Mouse (Mus musculus): Measurements from ENCODE around the gene 1110017D15Rik. TPM values are rescaled to one million over a fixed set of nuclear protein-coding genes. Genes with fewer than 3 reads are reported as not detected.
"Not testable (repeated sequence)": the region's sequence is repeated elsewhere in the genome, so short reads cannot be mapped to it uniquely, and the experiment has no call there.

1110017D15Rik gene
- total RNA-seq, 2 experiments from 2014 or later = 3.1 to 6.5 TPM

DNA sequence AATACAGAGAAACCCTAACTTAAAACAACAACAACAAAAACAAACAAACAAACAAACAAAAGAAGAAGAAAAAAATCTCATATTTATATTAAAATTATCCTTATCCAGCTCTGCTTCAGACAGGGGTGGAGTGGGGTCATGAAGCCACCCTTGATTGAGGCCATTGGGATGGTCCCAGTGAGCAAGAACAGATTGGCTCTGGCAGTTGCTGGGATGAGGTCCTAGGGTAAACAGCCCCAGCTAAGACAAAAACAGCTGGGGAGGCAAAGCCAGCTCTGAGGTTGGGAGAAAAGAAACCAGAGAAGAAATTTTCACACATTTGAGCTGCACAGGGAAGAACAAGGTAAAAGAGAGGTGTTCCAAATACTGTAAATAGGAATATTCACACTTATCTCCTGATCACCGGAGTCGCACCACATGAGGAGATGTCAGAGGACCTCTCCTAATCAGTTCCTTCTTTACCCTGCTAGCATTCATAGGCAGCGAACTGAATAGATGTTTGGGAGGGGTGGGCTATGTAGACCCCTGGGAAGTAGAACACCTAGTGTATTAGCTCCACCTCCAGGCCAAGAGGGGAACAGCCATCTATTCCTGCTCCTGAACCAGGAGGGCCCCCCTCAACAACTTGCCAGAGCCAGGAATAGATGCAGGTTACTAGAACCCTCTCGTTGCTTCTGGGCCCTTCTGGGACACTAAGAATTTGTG lies 38.2 kb downstream of the 1110017D15Rik start:
- DNase-seq = no peak

DNA sequence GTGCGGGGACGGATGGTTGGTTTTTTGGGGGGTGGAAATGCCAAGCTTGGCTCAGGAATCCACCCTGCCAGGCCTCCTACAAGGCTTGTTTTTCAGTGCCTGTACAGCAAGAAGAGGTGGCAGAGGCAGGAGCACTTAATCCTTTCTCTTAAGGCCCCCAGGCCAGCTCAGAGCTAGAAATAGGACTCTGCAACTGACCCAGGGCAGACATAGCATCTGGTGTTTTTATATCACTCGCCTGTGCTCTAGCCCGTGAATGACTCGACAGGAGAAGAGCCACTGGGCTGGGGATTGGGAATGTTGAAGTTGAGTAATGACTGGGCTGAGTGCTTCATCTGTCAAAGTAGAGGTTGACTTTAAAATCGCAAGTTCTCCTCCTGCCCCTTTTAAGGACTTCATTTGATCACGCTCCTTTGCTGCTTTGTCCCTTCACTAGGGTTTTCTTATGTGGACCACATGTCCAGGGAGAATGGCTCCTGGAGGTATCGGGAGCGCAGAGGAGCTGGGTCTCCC lies 39.4 kb downstream of the 1110017D15Rik start:
- DNase-seq = no peak

DNA sequence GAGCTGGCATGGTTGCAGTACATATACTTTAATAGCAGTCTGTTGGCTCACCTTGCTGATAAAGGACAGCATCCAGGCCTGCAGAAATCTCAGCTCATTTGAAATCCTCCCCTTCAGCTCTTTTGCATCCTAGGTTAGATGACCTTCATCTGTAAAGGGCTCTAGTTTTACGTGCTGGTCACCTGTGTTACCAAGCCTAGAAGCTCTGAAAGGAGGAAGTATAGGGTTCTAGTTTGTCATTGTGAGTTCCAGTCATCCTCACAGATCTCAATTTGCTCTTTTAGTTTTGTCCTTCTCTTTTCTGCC lies 45.8 kb downstream of the 1110017D15Rik start:
- no peak for DNase-seq

DNA sequence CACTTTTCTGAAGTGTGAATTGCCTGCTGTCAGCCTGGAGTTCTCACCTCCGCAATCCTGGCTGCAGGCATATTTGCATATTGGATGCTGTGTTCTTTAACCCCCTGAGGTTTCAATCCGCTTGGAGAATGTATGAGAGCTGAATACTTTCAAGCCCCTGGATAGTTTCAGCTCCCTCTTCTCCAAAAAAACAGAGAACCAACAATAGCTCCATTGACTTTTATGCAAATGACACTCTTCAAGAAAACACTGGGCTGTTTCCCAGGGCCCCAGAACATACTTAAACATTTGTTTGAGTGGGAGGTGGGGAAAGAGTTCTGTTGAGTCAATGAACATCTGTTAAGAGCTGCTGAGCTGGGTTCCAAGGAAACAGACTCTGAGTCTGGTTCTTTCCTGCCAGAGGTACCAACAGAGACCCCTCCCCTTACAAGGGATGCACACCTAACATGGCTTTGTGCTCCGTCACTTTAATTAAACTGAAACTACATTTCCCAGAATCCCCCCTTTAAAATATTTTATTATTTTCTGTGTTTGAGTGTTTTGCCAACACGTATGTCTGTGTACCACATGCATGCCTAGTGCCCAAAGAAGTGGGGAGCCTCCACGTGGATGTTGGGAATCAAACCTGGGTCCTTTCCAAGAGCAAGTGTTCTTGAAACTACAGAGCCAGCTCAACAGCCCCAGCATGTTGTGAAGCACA lies 46.3 kb downstream of the 1110017D15Rik start:
- peak; percentile 42 to 47 for DNase-seq

DNA sequence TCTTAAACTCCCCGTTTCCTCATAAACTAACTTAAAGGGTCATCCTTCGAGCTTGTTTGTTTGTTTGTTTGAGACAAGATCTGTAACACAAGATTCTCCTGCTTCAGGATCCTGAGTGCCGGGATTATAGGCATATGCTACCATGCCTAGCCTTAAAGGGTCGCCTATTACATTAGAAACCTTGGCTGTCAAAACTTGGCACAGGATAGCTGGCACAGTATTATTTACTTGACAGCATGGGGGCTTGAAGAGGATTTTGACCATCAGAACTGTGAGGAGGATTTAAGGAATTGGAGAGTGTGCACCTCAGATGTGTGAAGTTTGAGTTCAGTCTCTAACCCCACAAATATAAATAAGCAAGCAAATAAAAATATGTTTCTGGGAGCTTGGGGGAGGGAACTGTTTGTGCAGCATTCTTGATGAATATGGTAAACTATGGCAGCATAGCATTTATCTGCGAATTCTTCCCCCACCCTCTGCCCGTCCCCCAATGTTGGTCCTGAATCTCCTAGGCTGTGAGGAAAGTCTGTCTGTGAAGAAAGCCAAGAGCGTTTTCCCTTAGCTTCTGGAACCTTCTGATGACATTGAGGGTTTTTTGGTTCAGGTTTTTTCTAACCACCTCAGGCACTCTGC lies 47.0 kb downstream of the 1110017D15Rik start:
- DNase-seq = no peak

DNA sequence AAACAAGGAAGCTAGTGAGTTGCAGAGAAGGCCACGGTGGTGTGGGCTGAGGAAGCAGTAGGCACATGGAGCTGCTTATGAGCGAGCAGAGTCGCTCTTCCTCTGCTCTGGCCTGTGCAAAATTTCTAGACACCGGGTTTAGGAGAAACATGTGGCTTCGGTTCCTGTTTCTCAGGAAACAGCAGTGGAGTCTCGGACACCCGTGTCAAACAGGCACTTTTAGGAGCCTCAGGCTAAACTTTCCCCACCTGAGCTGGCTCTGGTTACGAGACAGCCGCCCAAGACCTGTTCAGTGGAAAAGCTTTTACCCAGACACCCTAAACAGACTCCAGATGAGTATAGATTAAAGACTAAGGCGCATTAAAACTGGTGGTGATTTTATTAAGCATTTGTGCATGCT lies 47.9 kb downstream of the 1110017D15Rik start:
- DNase-seq = no peak

DNA sequence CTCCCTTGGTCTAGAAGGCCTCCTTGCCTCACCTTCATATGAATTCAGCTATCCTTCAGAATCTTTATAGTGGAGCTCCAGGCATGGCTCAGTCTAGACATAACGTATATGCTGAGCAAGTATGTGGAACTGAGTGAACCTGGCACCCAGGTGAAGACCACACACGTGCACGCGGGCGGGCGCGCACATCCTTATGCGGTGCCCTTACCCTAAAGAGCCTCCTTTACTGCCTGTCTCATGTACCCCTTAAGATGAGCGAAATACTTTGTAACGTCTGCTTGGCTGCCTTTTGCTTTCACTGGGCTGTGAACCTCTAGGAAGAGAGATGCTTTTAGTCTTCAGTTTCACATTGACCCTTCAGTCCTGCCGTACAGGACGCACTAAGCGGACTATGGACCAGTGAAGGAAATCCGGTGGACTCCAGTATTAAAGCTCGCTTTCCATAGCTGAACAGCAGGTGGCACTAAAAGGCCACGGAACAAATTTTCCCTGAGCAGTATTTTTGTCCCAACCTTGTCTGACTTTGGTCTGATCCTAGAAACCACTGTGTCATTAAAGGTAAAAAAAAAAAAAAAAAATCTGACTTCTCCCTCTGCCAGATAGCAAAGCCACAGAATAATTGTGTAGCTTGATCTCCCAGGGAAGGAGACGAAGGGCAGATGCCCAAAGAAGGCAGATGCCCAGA lies 48.6 kb downstream of the 1110017D15Rik start:
- peak; percentile 29 to 65 for DNase-seq

DNA sequence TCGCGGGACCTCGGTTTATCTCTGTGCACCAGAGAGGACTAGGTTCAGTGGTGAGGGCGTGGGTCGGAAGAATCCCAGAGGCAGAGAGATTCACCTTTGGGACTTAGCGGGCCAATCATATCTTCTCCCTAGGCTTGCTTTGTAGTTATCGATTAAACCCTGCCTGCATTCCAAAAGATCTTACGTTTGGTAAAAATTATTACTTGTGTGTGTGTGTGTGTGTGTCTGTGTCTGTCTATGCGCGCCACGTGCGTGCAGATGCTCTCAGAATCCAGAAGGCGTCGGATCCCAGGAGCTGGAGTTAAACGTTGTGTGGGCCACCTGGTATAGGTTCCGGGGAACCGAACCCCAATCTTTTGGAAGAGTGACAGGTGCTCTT lies 51.9 kb downstream of the 1110017D15Rik start:
- DNase-seq = no peak

DNA sequence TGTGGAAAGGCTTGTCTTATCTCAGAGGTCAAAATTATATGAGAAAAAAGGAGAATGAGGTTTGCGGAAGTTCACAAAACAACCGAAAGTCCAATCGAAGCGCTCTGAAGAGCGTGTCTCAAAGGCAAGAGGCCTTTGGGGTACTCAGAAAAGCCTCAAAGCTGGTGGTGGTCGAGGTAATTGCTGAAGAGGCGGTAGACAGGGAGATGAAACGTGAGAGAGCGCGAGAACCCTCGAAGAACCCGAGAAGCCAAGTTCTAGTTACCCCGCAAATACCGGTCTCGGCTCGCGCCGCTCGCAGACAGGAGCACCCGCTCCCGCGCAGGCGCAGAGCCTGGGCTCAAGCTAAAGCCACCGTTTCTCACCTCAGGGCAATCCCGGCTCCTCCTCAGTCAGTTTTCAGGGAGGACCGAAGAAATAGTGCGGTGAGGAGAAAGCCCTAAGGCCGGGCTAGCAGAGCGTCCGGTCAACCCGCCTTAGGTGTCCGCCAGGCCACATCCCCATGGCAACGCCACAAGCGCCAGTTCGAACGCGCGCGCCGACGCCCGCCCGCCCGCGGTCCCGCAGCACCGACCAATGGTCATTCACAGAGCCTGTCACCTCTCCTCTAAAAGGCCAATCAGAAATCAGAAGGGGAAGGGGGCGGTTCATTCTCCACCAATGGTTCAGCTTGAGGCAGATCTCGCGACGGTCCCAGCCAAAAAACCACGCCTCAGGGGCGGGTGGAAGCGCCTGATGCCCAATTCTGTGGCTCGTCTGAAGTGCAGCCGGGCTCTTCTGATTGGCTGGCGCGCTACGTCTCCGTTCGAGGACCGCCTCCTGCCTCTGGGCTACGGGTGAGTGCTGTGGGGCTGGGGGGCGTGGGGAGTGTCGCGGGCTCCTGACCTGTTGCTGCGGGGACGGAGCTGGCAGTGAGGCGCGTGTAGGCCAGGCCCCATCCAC lies 52.5 kb downstream of the 1110017D15Rik start, which contains the start of the genes Kif24 and Nudt2:
Gene Kif24, minus strand, starts transcription at position 543 of the 942 bp plus-strand sequence.
Gene Nudt2, plus strand, starts transcription at position 807 of the 942 bp plus-strand sequence.
- DNase-seq = peak; percentile 97 to 98

DNA sequence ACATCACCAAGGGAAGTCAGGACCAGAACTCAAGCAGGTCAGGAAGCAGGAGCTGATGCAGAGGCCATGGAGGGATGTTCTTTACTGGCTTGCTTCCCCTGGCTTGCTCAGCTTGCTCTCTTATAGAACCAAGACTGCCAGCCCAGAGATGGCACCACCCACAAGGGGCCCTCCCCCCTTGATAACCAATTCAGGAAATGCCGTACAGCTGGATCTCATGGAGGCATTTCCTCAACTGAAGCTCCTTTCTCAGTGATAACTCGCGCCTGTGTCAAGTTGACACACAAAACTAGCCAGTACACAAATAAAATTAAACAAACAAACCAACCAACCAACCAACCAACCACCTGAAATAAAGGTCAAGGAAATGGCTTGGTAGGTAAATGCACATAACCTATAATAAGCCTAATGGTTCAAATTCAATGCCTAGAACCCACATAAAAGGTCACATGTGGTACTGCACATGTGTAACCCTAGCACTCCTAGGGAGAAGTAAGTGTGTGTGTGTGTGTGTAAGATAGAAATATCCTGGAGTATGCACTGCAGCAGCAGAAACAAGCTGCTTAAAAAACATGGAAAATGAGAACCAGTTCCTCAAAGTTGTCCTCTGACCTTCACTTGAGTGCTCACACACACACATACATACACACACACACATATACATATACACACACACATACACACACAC lies 53.9 kb downstream of the 1110017D15Rik start:
- DNase-seq = not testable (repeated sequence)

DNA sequence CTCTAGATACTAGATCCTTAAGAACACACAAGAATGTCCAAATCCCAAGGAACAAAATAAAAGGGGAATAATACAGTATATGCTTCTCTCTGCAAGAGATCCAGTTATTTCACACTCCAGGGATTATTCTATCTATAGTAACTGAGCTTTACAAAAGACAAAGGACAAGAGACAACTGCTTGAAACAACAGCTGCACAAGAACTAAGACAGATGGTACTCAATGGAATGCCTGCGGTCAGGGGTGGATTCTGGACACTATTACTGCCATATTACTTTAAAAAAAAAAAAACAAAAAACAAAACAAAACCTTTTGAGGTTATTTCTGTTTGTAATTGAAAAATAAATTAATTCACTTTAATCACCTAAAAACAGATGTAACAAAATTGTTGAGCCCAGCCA lies 56.4 kb downstream of the 1110017D15Rik start:
- no peak for DNase-seq

Other genes starting within 250 kb of the 1110017D15Rik start
- gene Ubap2, start 242.2 kb downstream of the 1110017D15Rik start, total RNA-seq (2021) = 10 to 100 TPM; 41.7 to 47.6 TPM
- 10 to 100 TPM; 46.7 to 47.2 TPM for gene Dcaf12, start 202.4 kb downstream of the 1110017D15Rik start, total RNA-seq (2021)
- 10 to 100 TPM; 40.7 to 42.0 TPM for gene Ubap1, start 168.3 kb downstream of the 1110017D15Rik start, total RNA-seq (2021)
- gene Kif24, start 52.4 kb downstream of the 1110017D15Rik start, total RNA-seq (2021) = 1 to 10 TPM in 1 of 2 experiments, under 1 TPM in 1; 0.62 to 1.4 TPM
- gene Nudt2, start 52.2 kb downstream of the 1110017D15Rik start, total RNA-seq (2021) = 10 to 100 TPM; 25.6 to 27.9 TPM
- 10 to 100 TPM; 29.9 to 32.4 TPM for gene AI464131, start 14.3 kb downstream of the 1110017D15Rik start, total RNA-seq (2021)
- 100 to 1,000 TPM; 151 to 152 TPM for gene Fam219a, start 52.2 kb upstream of the 1110017D15Rik start, total RNA-seq (2021)
- 10 to 100 TPM in 1 of 2 experiments, 1 to 10 TPM in 1; 8.2 to 10.1 TPM for gene Dnaic1, start 52.4 kb upstream of the 1110017D15Rik start, total RNA-seq (2021)
- 10 to 100 TPM; 60.2 to 64.3 TPM for gene Enho, start 123.0 kb upstream of the 1110017D15Rik start, total RNA-seq (2021)
- gene Cntfr, start 179.8 kb upstream of the 1110017D15Rik start, total RNA-seq (2021) = 10 to 100 TPM; 90.8 to 97.6 TPM
- 10 to 100 TPM; 37.0 to 38.0 TPM for gene Il11ra1, start 182.7 kb upstream of the 1110017D15Rik start, total RNA-seq (2021)
- 10 to 100 TPM; 30.0 to 33.1 TPM for gene Rpp25l, start 196.2 kb upstream of the 1110017D15Rik start, total RNA-seq (2021)
- gene Dctn3, start 205.8 kb upstream of the 1110017D15Rik start, total RNA-seq (2021) = 100 to 1,000 TPM; 143 to 154 TPM
- gene Arid3c, start 213.8 kb upstream of the 1110017D15Rik start, total RNA-seq (2021) = not detected
- gene Galt, start 237.9 kb upstream of the 1110017D15Rik start, total RNA-seq (2021) = 10 to 100 TPM; 51.5 to 52.1 TPM
- 10 to 100 TPM; 38.6 to 41.1 TPM for gene Sigmar1, start 238.8 kb upstream of the 1110017D15Rik start, total RNA-seq (2021)

All from layer of hippocampus, postnatal 36 days (tissue).